Mouse (Mus musculus) kidney, adult 11 months (tissue): ENCODE data around the gene Rps6kb2.
A peak's percentile ranks its signal among the peaks of the same experiment; 100 is the strongest.

Experiments
- DNase-seq: peaks from one replicate; pipeline ENCODE4 v3.0.0; 2022

Gene Rps6kb2

GRCm38 (mm10) chr19:4113806-4114230 lies 49.3 kb downstream of the Rps6kb2 start:
- peak; percentile 63 for DNase-seq

- DNase-seq, result peak; percentile 85
These were observed 49.9 kb downstream of the Rps6kb2 start for GRCm38 (mm10) chr19:4113186-4113805.

GRCm38 (mm10) chr19:4112063-4112960 lies 50.8 kb downstream of the Rps6kb2 start:
- no peak for DNase-seq

GRCm38 (mm10) chr19:4108535-4108934 lies 54.6 kb downstream of the Rps6kb2 start:
- no peak for DNase-seq

GRCm38 (mm10) chr19:4106654-4107053 lies 56.5 kb downstream of the Rps6kb2 start:
- DNase-seq, result no peak

GRCm38 (mm10) chr19:4104675-4105194 lies 58.4 kb downstream of the Rps6kb2 start:
- no peak for DNase-seq
